Mouse (Mus musculus) stomach, embryonic 14.5 days (tissue): ENCODE data around the gene Bub1b. TPM values are rescaled to one million over a fixed set of nuclear protein-coding genes. Genes with fewer than 3 reads are reported as not detected.

Experiments
- ATAC-seq: fragments of 200-750 bp; cut with Nextera tagmentation; 2 replicates; pipeline ENCODE4 v1.8.0; 2017; ENCODE audit warnings: low read depth, moderate TSS enrichment; ENCODE audit not compliant: insufficient number of reproducible peaks, insufficient read depth, low FRiP score
- H3K27ac ChIP-seq: fragments of 300-500 bp; sonication (generic); 2 replicates; pipeline ENCODE4 v1.5.1; 2014; ENCODE audit warnings: mild to moderate bottlenecking, low read length, moderate library complexity, mixed read lengths
- H3K27me3 ChIP-seq: fragments of 300-500 bp; sonication (generic); 2 replicates; pipeline ENCODE4 v1.6.1; 2014; ENCODE audit warnings: low read length, control low read depth, mixed read lengths; ENCODE audit not compliant: control insufficient read depth, insufficient read depth
- H3K36me3 ChIP-seq: fragments of 300-500 bp; sonication (generic); 2 replicates; pipeline ENCODE4 v1.6.1; 2014; ENCODE audit warnings: mild to moderate bottlenecking, control low read depth, low read length, moderate library complexity, mixed read lengths; ENCODE audit not compliant: control insufficient read depth, insufficient read depth
- H3K4me1 ChIP-seq: fragments of 300-500 bp; sonication (generic); 2 replicates; pipeline ENCODE4 v1.6.1; 2014; ENCODE audit warnings: low read length, control low read depth, mixed read lengths; ENCODE audit not compliant: control insufficient read depth, insufficient read depth
- H3K4me2 ChIP-seq: fragments of 300-500 bp; sonication (generic); replicated peaks from 2 replicates; pipeline ENCODE4 v1.6.1; 2014; ENCODE audit warnings: low read depth, low read length, control low read depth
- H3K4me3 ChIP-seq: fragments of 300-500 bp; sonication (generic); 2 replicates; pipeline ENCODE4 v1.5.1; 2014; ENCODE audit warnings: low read depth, low read length, control low read depth
- H3K9ac ChIP-seq: fragments of 300-500 bp; sonication (generic); replicated peaks from 2 replicates; pipeline ENCODE4 v1.6.1; 2014; ENCODE audit warnings: low read depth, mild to moderate bottlenecking, control low read depth, low read length, moderate library complexity, mixed read lengths
- H3K9me3 ChIP-seq: fragments of 300-500 bp; sonication (generic); 2 replicates; pipeline ENCODE4 v1.6.1; 2016; ENCODE audit warnings: low read depth, low read length, control low read depth; ENCODE audit not compliant: control insufficient read depth
- WGBS: fragments of 180-500 bp; shearing (Covaris S2); extraction: QIAGEN DNeasy Blood & Tissue Kit; methylation state at CpG from one replicate; pipeline ENCODE4 v1.1.7; 2014; 5-methylcytosine and 5-hydroxymethylcytosine counted together
- polyA plus RNA-seq: library from polyadenylated mRNA; unstranded; fragments of >200 nt; fragmentation: Nextera tagmentation; extraction: Ambion mirVana; gene quantifications from 2 replicates; pipeline ENCODE4 v1.2.1, GENCODE M21; 2014

Bub1b gene
- polyA plus RNA-seq, 1 experiment from 2014 or later, result 81.2 TPM

- H3K4me1 ChIP-seq, result peaks cover 23% of the 10 kb centered on the region
- ATAC-seq, result peak; percentile 71
- H3K27ac ChIP-seq, result peak overlapping the region; percentile 24; the same call in 1 of the 2 replicates
- no peaks in the 10 kb centered on the region for H3K9me3 ChIP-seq
- peak overlapping the region; percentile 77 for H3K4me2 ChIP-seq
- 53% methylated on average over 19 of the region's 19 CpGs for WGBS
- H3K36me3 ChIP-seq, result no peaks in the 10 kb centered on the region
- no peaks in the 10 kb centered on the region for H3K27me3 ChIP-seq
- peak overlapping the region; percentile 28; the same call in 1 of the 2 replicates for H3K4me3 ChIP-seq
- H3K9ac ChIP-seq, result no peak overlapping the region
Measured at GRCm38 (mm10) chr2:118663804-118664766, 66.1 kb downstream of the Bub1b start.

- no peaks in the 10 kb centered on the region for H3K27me3 ChIP-seq
- H3K9me3 ChIP-seq, result no peaks in the 10 kb centered on the region
- no peak overlapping the region for H3K4me2 ChIP-seq
- no peak; the same call in 1 of the 2 replicates for ATAC-seq
- H3K9ac ChIP-seq, result no peak overlapping the region
- H3K4me1 ChIP-seq, result peaks cover 16% of the 10 kb centered on the region
- H3K4me3 ChIP-seq, result no peak overlapping the region
- H3K36me3 ChIP-seq, result no peaks in the 10 kb centered on the region
- no peak overlapping the region for H3K27ac ChIP-seq
- WGBS, result 58% methylated on average over 3 of the region's 3 CpGs
Measured at GRCm38 (mm10) chr2:118664975-118665516, 67.0 kb downstream of the Bub1b start.

- ATAC-seq, result no peak
- Histone ChIP-seq H3K36me3 (no peaks in the 10 kb centered on the region), H3K9ac (no peak overlapping the region), H3K4me3 (no peak overlapping the region), H3K9me3 (no peaks in the 10 kb centered on the region), H3K4me1 (peaks cover 12% of the 10 kb centered on the region), H3K4me2 (no peak overlapping the region), H3K27me3 (no peaks in the 10 kb centered on the region), H3K27ac (no peak overlapping the region)
- whole genome bisulfite sequencing, result 84% methylated on average over 4 of the region's 4 CpGs
Measured at GRCm38 (mm10) chr2:118665616-118666015, 67.6 kb downstream of the Bub1b start.

GRCm38 (mm10) chr2:118667181-118667580 lies 69.2 kb downstream of the Bub1b start:
- H3K36me3 ChIP-seq, result no peaks in the 10 kb centered on the region
- no peak overlapping the region for H3K4me2 ChIP-seq
- H3K4me3 ChIP-seq, result no peak overlapping the region
- no peaks in the 10 kb centered on the region for H3K27me3 ChIP-seq
- H3K9me3 ChIP-seq, result no peaks in the 10 kb centered on the region
- no peak for ATAC-seq
- H3K27ac ChIP-seq, result no peak overlapping the region
- H3K4me1 ChIP-seq, result peaks cover 12% of the 10 kb centered on the region
- 47% methylated on average over 5 of the region's 5 CpGs for WGBS
- no peak overlapping the region for H3K9ac ChIP-seq

- no peak overlapping the region for H3K4me3 ChIP-seq
- no peak overlapping the region for H3K4me2 ChIP-seq
- no peak overlapping the region for H3K27ac ChIP-seq
- no peaks in the 10 kb centered on the region for H3K9me3 ChIP-seq
- no peak for ATAC-seq
- no peak overlapping the region for H3K9ac ChIP-seq
- 61% methylated on average over 6 of the region's 6 CpGs for WGBS
- H3K4me1 ChIP-seq, result no peaks in the 10 kb centered on the region
- H3K36me3 ChIP-seq, result no peaks in the 10 kb centered on the region
- 0 out of 2 replicates have a peak, but pooled peaks cover 3% of the 10 kb centered on the region for H3K27me3 ChIP-seq
Measured at GRCm38 (mm10) chr2:118669245-118669644, 71.2 kb downstream of the Bub1b start.

- 46% methylated on average over 2 of the region's 2 CpGs for WGBS
- no peaks in the 10 kb centered on the region for H3K36me3 ChIP-seq
- no peak overlapping the region for H3K4me3 ChIP-seq
- no peaks in the 10 kb centered on the region for H3K4me1 ChIP-seq
- H3K27me3 ChIP-seq, result 0 out of 2 replicates have a peak, but pooled peaks cover 3% of the 10 kb centered on the region
- no peak for ATAC-seq
- no peaks in the 10 kb centered on the region for H3K9me3 ChIP-seq
- H3K4me2 ChIP-seq, result no peak overlapping the region
- no peak overlapping the region for H3K9ac ChIP-seq
- H3K27ac ChIP-seq, result no peak overlapping the region
Measured at GRCm38 (mm10) chr2:118669785-118670184, 71.8 kb downstream of the Bub1b start.

GRCm38 (mm10) chr2:118671728-118672127 lies 73.7 kb downstream of the Bub1b start:
- no peaks in the 10 kb centered on the region for H3K9me3 ChIP-seq
- no peak for ATAC-seq
- no peak overlapping the region for H3K27ac ChIP-seq
- H3K4me2 ChIP-seq, result no peak overlapping the region
- H3K4me1 ChIP-seq, result peaks cover 5% of the 10 kb centered on the region; the same call in 1 of the 2 replicates
- no peak overlapping the region for H3K4me3 ChIP-seq
- peaks cover 14% of the 10 kb centered on the region for H3K27me3 ChIP-seq
- WGBS, result 83% methylated on average over 1 of the region's 1 CpGs
- no peak overlapping the region for H3K9ac ChIP-seq
- no peaks in the 10 kb centered on the region for H3K36me3 ChIP-seq

GRCm38 (mm10) chr2:118673686-118674465 lies 75.9 kb downstream of the Bub1b start:
- 25% methylated on average over 15 of the region's 15 CpGs for WGBS
- no peak for ATAC-seq

More at GRCm38 (mm10) chr2:118673686-118674465, 75.9 kb downstream of the Bub1b start:
- H3K36me3 ChIP-seq, result no peaks in the 10 kb centered on the region
- peaks cover 10% of the 10 kb centered on the region; the same call in 1 of the 2 replicates for H3K4me1 ChIP-seq
- H3K4me2 ChIP-seq, result no peak overlapping the region
- no peak overlapping the region for H3K4me3 ChIP-seq
- no peak overlapping the region for H3K9ac ChIP-seq
- peaks cover 26% of the 10 kb centered on the region for H3K27me3 ChIP-seq
- no peak overlapping the region for H3K27ac ChIP-seq
- H3K9me3 ChIP-seq, result no peaks in the 10 kb centered on the region
